Mouse (Mus musculus) WW6 (cell line): ENCODE data around the gene St7l.

ENCODE experiments used
- DNase-seq: peaks from one replicate; pipeline ENCODE4 v3.0.0-alpha.2; 2013; ENCODE audit warnings: low read depth, low spot score

Gene St7l

DNA sequence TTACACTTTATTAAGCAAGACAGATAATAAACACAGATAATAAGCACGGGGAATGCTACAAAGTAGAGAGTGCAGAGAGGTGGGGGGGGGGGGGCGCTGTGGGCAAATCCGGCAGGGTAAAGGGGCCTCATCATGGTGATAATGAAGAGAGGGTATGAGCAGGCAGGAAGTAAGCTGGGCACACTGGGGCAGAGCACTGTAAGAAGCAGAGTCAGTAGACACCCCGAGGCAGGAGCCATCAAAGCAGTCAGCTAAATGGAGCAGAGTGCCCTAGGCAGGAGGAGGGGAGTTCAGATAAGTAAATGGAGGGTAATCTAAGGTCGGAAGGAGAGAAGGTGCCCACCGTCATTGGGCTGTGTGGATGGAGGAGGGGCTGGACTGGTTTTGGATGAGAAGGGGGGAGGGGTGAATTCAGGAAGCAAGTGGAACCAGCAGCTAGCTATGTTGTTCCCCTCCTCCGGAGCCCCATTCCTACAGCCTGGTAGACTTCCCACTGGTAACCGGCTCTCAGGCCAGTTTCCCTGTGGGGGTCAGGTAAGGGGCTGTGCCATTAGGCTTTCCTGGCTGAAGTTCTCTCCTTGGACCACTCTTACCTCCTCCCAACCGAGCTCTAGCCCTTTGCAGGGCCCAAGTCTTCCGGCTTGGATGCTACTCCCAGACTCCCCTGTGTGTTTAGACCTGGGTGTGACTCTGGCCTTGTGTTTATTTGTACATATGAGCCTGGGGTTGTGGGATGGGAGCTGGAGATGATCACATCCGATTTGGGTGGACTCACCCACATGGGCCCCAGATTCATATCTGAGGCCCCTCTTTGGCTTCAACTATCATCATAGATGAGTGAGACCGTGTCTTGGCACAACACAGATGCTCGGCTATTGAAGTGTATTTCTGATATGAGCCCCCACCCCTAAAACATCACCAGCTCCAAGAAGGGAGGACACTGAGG lies 99.8 kb downstream of the St7l start:
- no peak for DNase-seq

DNA sequence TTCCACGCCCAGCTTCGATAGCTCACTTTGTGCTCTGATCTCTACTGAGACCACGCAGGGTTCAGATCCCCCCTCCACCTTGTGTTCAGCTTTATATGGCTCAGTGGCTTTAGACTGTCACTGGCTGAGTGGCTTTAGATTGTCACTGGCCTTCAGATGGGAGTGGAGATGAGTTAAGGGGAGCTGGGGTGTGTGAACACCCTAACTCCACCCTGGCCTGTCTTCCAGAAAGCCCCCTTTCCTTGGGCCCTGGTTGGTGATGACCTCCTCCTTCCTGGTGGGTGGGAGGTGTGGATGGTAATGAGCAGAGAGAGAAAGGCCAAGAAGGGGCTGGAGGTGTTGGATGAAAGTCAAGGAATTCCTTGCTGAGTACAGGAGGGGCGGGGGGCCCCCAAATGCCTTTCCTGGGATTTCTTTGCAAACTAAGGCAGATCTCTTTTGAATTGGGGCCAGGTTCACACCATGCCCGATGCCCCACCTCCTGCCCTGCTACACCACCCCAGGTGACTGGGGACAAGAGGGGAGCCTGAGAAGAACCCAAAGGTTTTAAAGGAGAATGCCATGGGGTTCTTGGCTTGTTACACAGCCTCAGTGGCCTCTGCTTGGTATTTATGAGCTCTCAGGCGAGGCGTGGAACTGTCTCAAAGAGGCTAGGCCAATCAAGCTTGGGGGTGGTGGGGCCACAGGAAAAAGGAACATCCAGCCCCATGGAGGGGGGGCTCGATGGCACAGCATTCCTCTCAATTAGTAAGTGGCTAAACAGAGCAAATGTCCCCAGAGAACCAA lies 101.5 kb downstream of the St7l start:
- no peak for DNase-seq

DNA sequence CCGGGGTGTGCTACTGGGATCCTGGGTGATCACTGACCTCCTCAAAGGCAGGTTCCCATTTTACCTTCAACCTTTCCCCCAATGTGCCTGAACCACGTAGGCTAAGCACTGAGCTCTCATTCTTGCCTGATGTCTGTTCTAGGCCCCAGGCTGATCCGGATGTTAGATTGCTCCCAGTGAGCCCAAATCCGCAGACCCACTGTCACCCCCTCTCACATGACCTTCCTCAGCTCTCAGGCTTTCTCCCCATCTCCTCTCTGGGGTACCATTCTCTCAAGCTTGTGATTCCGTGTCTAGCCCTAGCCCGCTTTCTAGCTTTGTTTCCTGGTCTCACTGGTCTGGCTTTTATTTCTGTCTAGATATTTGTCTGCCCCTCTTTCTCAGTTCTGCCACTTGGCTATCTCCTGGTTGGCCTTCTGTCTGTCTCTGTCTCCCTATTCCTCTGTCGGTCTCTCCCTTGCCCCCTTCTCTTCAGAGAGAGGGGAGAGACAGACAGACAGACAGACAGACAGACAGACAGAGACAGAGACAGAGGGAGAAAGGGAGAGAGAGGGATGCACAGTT lies 102.3 kb downstream of the St7l start:
- no peak for DNase-seq

DNA sequence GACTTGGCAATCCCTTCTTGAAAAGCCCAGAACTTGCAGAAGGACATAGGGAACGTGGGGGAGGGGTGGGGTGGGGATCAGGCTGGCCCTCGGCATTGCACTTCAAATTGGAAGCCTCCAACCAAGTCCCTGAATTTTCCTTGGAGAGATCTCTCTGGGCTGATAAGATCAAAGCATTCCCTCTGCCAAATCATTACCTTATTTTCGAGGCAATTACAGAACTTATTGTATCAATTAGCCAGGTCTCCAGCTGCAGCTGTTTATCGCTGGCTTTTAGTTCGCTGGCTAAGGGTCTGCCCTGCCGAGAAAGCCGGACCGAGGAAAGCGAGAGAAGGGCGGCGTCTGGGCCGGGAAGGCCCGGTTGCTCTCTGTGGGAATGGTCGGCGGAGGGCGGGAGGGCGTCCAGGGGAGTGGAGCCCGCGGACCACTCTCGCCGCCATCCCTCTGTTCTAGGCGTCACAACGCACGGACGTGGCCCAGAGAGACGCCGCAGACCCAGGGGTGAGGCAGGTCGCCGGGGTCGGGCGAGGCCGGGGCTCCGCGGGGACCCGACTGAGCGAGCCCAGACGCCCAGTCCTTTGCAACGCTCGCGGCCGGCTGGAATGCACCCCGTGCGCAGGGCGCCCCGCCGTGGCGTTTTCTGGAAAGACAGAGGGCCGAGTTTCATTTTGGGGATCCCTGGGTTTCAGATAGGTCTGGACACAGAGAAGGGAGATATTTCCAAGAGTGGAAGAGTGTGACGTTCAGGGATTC lies 103.9 kb downstream of the St7l start:
- peak; percentile 47 for DNase-seq
